Mouse (Mus musculus): ENCODE data around the gene Kcnk3. TPM values are rescaled to one million over a fixed set of nuclear protein-coding genes. Genes with fewer than 3 reads are reported as not detected.

The Kcnk3 gene
- polyA plus RNA-seq, 1 experiment: 25.0 TPM

DNA sequence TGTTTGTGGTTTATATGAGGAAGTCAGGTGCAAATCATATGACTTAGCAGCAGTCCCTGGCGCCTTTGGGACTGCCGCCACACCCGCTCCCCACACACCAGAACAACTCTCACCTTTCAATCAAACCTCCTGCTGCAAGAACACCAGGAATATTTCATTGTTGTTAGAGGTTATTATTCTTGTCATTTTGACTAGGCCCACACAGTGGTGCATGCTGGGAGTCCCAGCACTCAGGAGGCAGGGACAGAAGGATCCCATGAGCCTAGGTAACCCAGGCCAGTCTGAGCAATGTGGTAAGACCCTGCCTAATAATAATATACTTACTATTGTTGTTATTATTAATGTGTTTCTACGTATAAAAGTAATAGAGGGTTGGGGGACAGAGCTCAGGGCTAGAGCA is 24.6 kb downstream of the Kcnk3 start:
- TF ChIP-seq CTCF (conservative IDR thresholded peaks at IDR 0.05; ENCODE audit: insufficient read depth, insufficient read length, low read depth, low read length): no peak
- no peak for TF ChIP-seq POLR2A (IDR thresholded peaks at IDR 0.05; ENCODE audit: low read depth, low read length)
- Histone ChIP-seq H3K4me1 (ENCODE audit: control insufficient read depth, insufficient read depth, low read length) (no peaks in the 10 kb centered on the region), H3K4me3 (ENCODE audit: insufficient read depth, low read depth, low read length) (no peak overlapping the region), H3K27ac (ENCODE audit: insufficient read depth, low read depth, low read length) (no peak overlapping the region), H3K36me3 (ENCODE audit: control insufficient read depth, insufficient read depth, low read length) (no peaks in the 10 kb centered on the region), H3K27me3 (replicated peaks; ENCODE audit: control insufficient read depth, insufficient read depth, low read length) (no peaks in the 10 kb centered on the region)
- no peak for DNase-seq
- WGBS: 89% methylated on average over 4 of the region's 4 CpGs

- DNase-seq: no peak
- 86% methylated on average over 8 of the region's 8 CpGs for WGBS
- TF ChIP-seq CTCF (conservative IDR thresholded peaks at IDR 0.05; ENCODE audit: insufficient read depth, insufficient read length, low read depth, low read length) (no peak), POLR2A (IDR thresholded peaks at IDR 0.05; ENCODE audit: low read depth, low read length) (no peak)
- Histone ChIP-seq H3K4me1 (ENCODE audit: control insufficient read depth, insufficient read depth, low read length) (no peaks in the 10 kb centered on the region; the same call in 1 of the 2 replicates), H3K36me3 (ENCODE audit: control insufficient read depth, insufficient read depth, low read length) (no peaks in the 10 kb centered on the region), H3K4me3 (ENCODE audit: insufficient read depth, low read depth, low read length) (no peak overlapping the region), H3K27ac (ENCODE audit: insufficient read depth, low read depth, low read length) (no peak overlapping the region), H3K27me3 (replicated peaks; ENCODE audit: control insufficient read depth, insufficient read depth, low read length) (no peaks in the 10 kb centered on the region)
Measured at GRCm38 (mm10) chr5:30613242-30613641, 25.3 kb downstream of the Kcnk3 start.

GRCm38 (mm10) chr5:30614221-30614620 is 26.3 kb downstream of the Kcnk3 start:
- Histone ChIP-seq H3K36me3 (ENCODE audit: control insufficient read depth, insufficient read depth, low read length) (no peaks in the 10 kb centered on the region), H3K4me1 (ENCODE audit: control insufficient read depth, insufficient read depth, low read length) (no peaks in the 10 kb centered on the region; the same call in 1 of the 2 replicates), H3K27me3 (replicated peaks; ENCODE audit: control insufficient read depth, insufficient read depth, low read length) (no peaks in the 10 kb centered on the region), H3K27ac (ENCODE audit: insufficient read depth, low read depth, low read length) (no peak overlapping the region), H3K4me3 (ENCODE audit: insufficient read depth, low read depth, low read length) (no peak overlapping the region)
- DNase-seq: peak; percentile 65
- TF ChIP-seq POLR2A (IDR thresholded peaks at IDR 0.05; ENCODE audit: low read depth, low read length) (no peak), CTCF (conservative IDR thresholded peaks at IDR 0.05; ENCODE audit: insufficient read depth, insufficient read length, low read depth, low read length) (no peak)
- WGBS: 26% methylated on average over 1 of the region's 1 CpGs

- WGBS: 58% methylated on average over 6 of the region's 6 CpGs
- Histone ChIP-seq H3K4me3 (ENCODE audit: insufficient read depth, low read depth, low read length) (no peak overlapping the region), H3K27ac (ENCODE audit: insufficient read depth, low read depth, low read length) (no peak overlapping the region), H3K4me1 (ENCODE audit: control insufficient read depth, insufficient read depth, low read length) (no peaks in the 10 kb centered on the region; the same call in 1 of the 2 replicates), H3K27me3 (replicated peaks; ENCODE audit: control insufficient read depth, insufficient read depth, low read length) (no peaks in the 10 kb centered on the region), H3K36me3 (ENCODE audit: control insufficient read depth, insufficient read depth, low read length) (no peaks in the 10 kb centered on the region)
- TF ChIP-seq POLR2A (IDR thresholded peaks at IDR 0.05; ENCODE audit: low read depth, low read length) (no peak), CTCF (conservative IDR thresholded peaks at IDR 0.05; ENCODE audit: insufficient read depth, insufficient read length, low read depth, low read length) (no peak)
- no peak for DNase-seq
Measured at GRCm38 (mm10) chr5:30615416-30615815, 27.4 kb downstream of the Kcnk3 start.

DNA sequence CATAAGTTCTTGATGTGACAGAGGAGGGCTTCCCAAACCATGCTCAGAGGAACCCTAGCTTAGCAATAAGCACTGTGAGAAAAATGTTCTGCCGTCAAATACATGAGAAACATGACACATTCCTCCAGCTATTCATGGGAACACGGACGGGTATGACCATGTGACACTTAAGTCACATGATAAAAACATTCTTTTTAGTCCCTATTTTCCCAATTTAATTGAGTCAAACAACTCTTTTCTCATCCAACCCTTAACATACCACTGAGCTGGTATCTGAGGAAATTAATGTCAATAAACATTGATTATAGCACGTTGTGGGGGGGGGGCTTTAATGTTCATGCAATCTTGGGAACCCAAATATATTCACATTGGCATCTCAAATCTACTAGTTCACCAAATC is 27.8 kb downstream of the Kcnk3 start:
- Histone ChIP-seq H3K27ac (ENCODE audit: insufficient read depth, low read depth, low read length) (no peak overlapping the region), H3K4me1 (ENCODE audit: control insufficient read depth, insufficient read depth, low read length) (no peaks in the 10 kb centered on the region; the same call in 1 of the 2 replicates), H3K4me3 (ENCODE audit: insufficient read depth, low read depth, low read length) (no peak overlapping the region), H3K27me3 (replicated peaks; ENCODE audit: control insufficient read depth, insufficient read depth, low read length) (no peaks in the 10 kb centered on the region), H3K36me3 (ENCODE audit: control insufficient read depth, insufficient read depth, low read length) (no peaks in the 10 kb centered on the region)
- WGBS: 82% methylated on average over 4 of the region's 4 CpGs
- TF ChIP-seq CTCF (conservative IDR thresholded peaks at IDR 0.05; ENCODE audit: insufficient read depth, insufficient read length, low read depth, low read length) (no peak), POLR2A (IDR thresholded peaks at IDR 0.05; ENCODE audit: low read depth, low read length) (no peak)
- no peak for DNase-seq

DNA sequence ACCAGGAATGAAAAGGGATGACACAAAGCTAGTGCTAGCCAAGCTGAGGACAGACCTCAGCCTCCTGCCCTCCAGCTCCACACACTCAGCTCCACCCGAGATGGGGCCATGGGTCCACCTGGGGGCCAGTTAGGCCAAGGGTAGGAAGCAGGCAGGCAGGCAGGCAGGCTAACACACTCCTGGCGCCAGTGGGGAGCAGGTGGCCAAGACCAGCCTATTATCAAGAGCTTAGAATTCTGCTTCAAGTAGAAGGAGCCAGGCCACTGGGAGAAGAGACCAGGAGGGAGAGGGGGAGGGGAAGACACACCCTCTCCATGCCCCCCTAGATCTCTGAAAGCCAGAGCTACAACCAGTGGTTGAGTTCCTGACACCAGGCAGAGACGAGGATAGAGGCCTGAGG is 28.7 kb downstream of the Kcnk3 start:
- H3K4me1 ChIP-seq (ENCODE audit: control insufficient read depth, insufficient read depth, low read length): no peaks in the 10 kb centered on the region; the same call in 1 of the 2 replicates
- no peak for TF ChIP-seq POLR2A (IDR thresholded peaks at IDR 0.05; ENCODE audit: low read depth, low read length)
- no peak for TF ChIP-seq CTCF (conservative IDR thresholded peaks at IDR 0.05; ENCODE audit: insufficient read depth, insufficient read length, low read depth, low read length)
- H3K27me3 ChIP-seq (replicated peaks; ENCODE audit: control insufficient read depth, insufficient read depth, low read length): no peaks in the 10 kb centered on the region
- H3K27ac ChIP-seq (ENCODE audit: insufficient read depth, low read depth, low read length): no peak overlapping the region
- no peak for DNase-seq
- WGBS: 60% methylated on average over 3 of the region's 3 CpGs
- no peak overlapping the region for H3K4me3 ChIP-seq (ENCODE audit: insufficient read depth, low read depth, low read length)
- H3K36me3 ChIP-seq (ENCODE audit: control insufficient read depth, insufficient read depth, low read length): no peaks in the 10 kb centered on the region

GRCm38 (mm10) chr5:30617357-30617756 is 29.4 kb downstream of the Kcnk3 start:
- TF ChIP-seq CTCF (conservative IDR thresholded peaks at IDR 0.05; ENCODE audit: insufficient read depth, insufficient read length, low read depth, low read length): no peak
- TF ChIP-seq POLR2A (IDR thresholded peaks at IDR 0.05; ENCODE audit: low read depth, low read length): no peak
- DNase-seq: no peak
- peaks cover 4% of the 10 kb centered on the region; the same call in 1 of the 2 replicates for H3K4me1 ChIP-seq (ENCODE audit: control insufficient read depth, insufficient read depth, low read length)
- no peaks in the 10 kb centered on the region for H3K36me3 ChIP-seq (ENCODE audit: control insufficient read depth, insufficient read depth, low read length)
- H3K27ac ChIP-seq (ENCODE audit: insufficient read depth, low read depth, low read length): no peak overlapping the region
- 0 out of 2 replicates have a peak, but pooled peaks cover 2% of the 10 kb centered on the region for H3K27me3 ChIP-seq (replicated peaks; ENCODE audit: control insufficient read depth, insufficient read depth, low read length)
- WGBS: 30% methylated on average over 3 of the region's 3 CpGs
- H3K4me3 ChIP-seq (ENCODE audit: insufficient read depth, low read depth, low read length): no peak overlapping the region
